Mouse (Mus musculus) spleen, postnatal 0 days (tissue): ENCODE results near the gene Palm3. TPM values are rescaled to one million over a fixed set of nuclear protein-coding genes. Genes with fewer than 3 reads are reported as not detected.

Source experiments
- microRNA counts: library from miRNA; unstranded; fragments of <30 nt; microRNA quantifications from one replicate; lab custom pipeline; 2015
- polyA plus RNA-seq: library from polyadenylated mRNA; unstranded; fragments of >200 nt; fragmentation: Nextera tagmentation; extraction: Ambion mirVana; gene quantifications from 2 replicates; pipeline ENCODE4 v1.2.1, GENCODE M21; 2015

Palm3 gene
- 1.0 and 1.1 TPM in 2 replicates for polyA plus RNA-seq

GRCm38 (mm10) chr8:84021096-84021495 is at the start of gene Palm3:
Gene Palm3, plus strand, starts transcription at chr8:84021471.

GRCm38 (mm10) chr8:83972150-83973120 is 48.8 kb upstream of the Palm3 start, which contains the start of gene Prkaca:
Gene Prkaca, plus strand, starts transcription at chr8:83972993.

GRCm38 (mm10) chr8:83997511-83998141 is 23.6 kb upstream of the Palm3 start, which contains the start of gene Samd1:
Gene Samd1, plus strand, starts transcription at chr8:83997672.

DNA sequence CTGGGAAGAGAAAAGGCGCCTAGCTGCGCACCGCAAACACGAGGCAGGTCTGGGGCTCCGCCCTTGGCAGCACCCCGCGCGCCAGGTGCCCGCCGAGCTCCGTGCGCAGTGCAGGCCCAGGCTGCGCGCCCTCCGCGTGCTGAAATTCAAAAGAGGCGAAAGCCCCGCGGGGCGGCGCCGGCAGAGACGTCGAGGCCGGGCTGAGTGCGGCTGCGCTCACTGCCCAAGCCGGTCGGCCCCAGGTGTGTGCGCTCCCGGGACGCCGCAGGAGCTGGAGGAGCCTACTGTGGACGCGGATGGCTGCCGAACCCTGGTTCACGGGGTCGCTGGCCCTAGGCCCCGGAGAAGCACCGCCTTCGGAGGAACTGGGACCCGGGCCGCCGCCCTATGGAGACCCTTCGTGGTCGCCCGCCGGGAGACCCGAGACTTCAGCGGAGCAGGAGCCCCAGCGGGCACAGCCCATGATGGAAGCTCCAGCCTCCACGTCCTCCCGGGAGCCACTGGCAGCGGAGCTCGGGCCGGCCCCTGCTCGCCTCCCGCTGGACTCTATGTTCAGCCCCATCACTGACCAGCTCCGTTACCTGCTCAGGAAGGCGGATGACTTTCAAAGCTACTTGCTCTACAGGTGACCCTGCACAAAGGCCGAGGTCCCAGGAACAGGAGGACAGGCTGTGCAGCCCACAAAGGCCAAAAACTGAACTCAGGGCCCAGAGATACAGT is 19.8 kb upstream of the Palm3 start, which contains the start of gene 1700067K01Rik:
1700067K01Rik (plus strand) TSS at position 222 of the 720 bp plus-strand sequence.

DNA sequence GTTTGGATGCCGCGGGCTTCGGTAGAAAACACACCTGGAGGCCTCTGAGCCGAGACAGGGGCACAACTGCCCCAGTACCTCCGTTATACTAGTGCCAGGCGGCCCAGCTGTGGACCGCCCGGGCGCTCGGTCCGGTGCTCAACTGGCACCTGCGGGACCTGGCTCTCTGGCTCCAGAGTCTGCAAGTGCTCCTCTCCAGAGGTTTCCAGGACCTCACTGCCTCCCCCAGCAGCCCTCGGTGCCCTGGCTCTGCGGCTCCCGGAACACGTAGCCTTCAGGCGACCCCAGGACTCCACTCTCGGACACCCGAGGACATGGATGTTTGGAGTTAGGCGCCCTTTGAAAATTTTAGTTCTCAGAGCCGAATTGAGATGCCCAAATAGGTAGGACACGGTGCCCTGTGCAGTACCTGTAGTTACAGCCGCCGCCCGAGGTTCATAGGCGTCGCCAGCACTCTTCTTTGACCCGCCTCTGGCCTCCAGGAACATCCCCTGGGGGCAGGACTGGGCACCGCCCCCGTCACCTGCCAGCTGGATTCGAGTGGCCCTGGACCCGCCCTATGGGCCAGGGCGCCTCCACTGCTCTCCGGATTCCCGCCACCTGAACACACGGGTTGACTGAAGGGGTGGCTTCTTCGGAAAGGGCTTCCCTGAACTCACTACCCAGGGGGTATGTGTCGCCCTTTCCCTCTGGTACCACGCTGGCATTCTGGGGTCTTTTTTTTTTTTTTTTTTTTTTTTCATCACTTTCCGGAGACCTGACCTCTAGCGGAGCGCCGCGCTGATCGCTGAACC is 9.4 kb upstream of the Palm3 start, which contains the start of gene 2210011C24Rik:
2210011C24Rik (minus strand) TSS at position 467 of the 794 bp plus-strand sequence.

GRCm38 (mm10) chr8:84042066-84042947 is 21.0 kb downstream of the Palm3 start, which contains the start of gene Il27ra:
Gene Il27ra, minus strand, starts transcription at chr8:84042589.

DNA sequence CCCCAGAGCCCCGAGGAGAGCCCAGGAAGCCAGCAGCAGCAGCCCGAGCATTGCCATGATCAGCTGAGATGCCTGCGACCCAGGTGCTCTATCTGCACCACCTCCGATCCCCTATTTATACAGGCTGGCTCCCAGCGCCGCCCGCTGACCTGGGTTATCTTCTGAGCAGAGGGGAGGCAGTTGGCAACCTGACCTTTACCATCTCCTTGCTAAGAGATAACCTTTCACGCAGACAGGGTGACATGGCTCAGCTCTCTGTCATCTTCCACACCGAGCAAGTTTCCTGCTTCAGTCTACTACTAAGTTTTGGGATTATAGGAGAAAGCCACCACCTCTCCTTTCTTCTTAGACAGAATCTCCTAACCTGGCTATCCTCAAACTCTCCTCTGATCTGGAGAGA is 23.6 kb downstream of the Palm3 start, which contains the start of gene Rln3:
Rln3 (minus strand) TSS at position 101 of the 400 bp plus-strand sequence.

DNA sequence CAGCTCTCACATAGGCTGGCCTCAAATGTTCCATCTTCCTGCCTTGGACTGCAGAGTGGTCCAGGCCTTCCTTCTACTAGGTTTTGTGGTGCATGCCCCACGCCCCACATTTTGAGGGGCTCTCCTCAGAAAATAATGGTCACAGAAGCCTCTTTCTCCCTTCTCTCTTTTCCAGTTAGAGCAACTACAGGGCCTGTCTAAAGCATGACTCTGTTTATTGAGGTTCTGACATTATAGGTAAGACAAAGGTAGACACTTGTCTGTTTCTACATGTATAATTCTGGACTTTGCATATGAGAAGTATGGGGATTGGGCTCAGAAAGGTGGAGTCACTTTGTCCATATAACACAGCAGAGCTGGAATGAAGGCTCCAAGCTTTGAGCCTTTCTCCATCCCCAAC is 43.8 kb downstream of the Palm3 start, which contains the start of gene Gm10643:
Gm10643 (minus strand) TSS at position 101 of the 400 bp plus-strand sequence.

GRCm38 (mm10) chr8:84066291-84066930 is 45.1 kb downstream of the Palm3 start, which contains the start of gene Rfx1:
Gene Rfx1, plus strand, starts transcription at chr8:84066834.

MicroRNA genes within 50 kb of the gene (microRNA counts, 519-probe panel; counts per million panel counts)
- microRNA mmu-miR-1199 (lab: Ali Mortazavi, UCI): 88.3 counts per million

Other genes starting within 250 kb of the Palm3 start
- 4.6 and 7.3 TPM in 2 replicates for gene Adgrl1, start 121.4 kb upstream of the Palm3 start, polyA plus RNA-seq
- gene Gm10644, start 66.3 kb upstream of the Palm3 start, polyA plus RNA-seq: 0.10 TPM in 1 of 2 replicates, not detected in the other
- 114 and 127 TPM in 2 replicates for gene Asf1b, start 66.0 kb upstream of the Palm3 start, polyA plus RNA-seq
- gene Prkaca, start 48.5 kb upstream of the Palm3 start, polyA plus RNA-seq: 37.9 and 38.8 TPM in 2 replicates
- gene Samd1, start 23.8 kb upstream of the Palm3 start, polyA plus RNA-seq: 11.6 and 14.0 TPM in 2 replicates
- gene 1700067K01Rik, start 20.0 kb upstream of the Palm3 start, polyA plus RNA-seq: 0.61 and 1.0 TPM in 2 replicates
- 0.26 and 0.28 TPM in 2 replicates for gene 2210011C24Rik, start 9.3 kb upstream of the Palm3 start, polyA plus RNA-seq
- gene Il27ra, start 21.1 kb downstream of the Palm3 start, polyA plus RNA-seq: 1.5 and 1.7 TPM in 2 replicates
- 0.22 TPM in 1 of 2 replicates, not detected in the other for gene Rln3, start 23.5 kb downstream of the Palm3 start, polyA plus RNA-seq
- gene Gm10643, start 43.7 kb downstream of the Palm3 start, polyA plus RNA-seq: 0.52 and 0.81 TPM in 2 replicates
- 3.6 and 3.9 TPM in 2 replicates for gene Rfx1, start 45.4 kb downstream of the Palm3 start, polyA plus RNA-seq
- gene Dcaf15, start 83.3 kb downstream of the Palm3 start, polyA plus RNA-seq: 6.1 and 7.5 TPM in 2 replicates
- 0.19 and 0.32 TPM in 2 replicates for gene Podnl1, start 104.5 kb downstream of the Palm3 start, polyA plus RNA-seq
- 5.9 and 7.0 TPM in 2 replicates for gene Cc2d1a, start 126.5 kb downstream of the Palm3 start, polyA plus RNA-seq
- 0.29 and 0.30 TPM in 2 replicates for gene 4930432K21Rik, start 126.6 kb downstream of the Palm3 start, polyA plus RNA-seq
- 1.4 and 2.8 TPM in 2 replicates for gene Nanos3, start 163.7 kb downstream of the Palm3 start, polyA plus RNA-seq
- gene Zswim4, start 215.6 kb downstream of the Palm3 start, polyA plus RNA-seq: 2.5 and 3.1 TPM in 2 replicates
- gene D8Ertd738e, start 228.2 kb downstream of the Palm3 start, polyA plus RNA-seq: 260 and 268 TPM in 2 replicates
- 63.5 and 65.6 TPM in 2 replicates for gene Mri1, start 235.9 kb downstream of the Palm3 start, polyA plus RNA-seq
- 6.9 and 10.5 TPM in 2 replicates for gene Ccdc130, start 248.9 kb downstream of the Palm3 start, polyA plus RNA-seq